Mouse (Mus musculus) right cerebral cortex, postnatal 4 days (tissue): ENCODE measurements around the gene Gpbar1.
"Not testable (repeated sequence)": the region's sequence is repeated elsewhere in the genome, so short reads cannot be mapped to it uniquely, and the experiment has no call there.

Experiments used
- DNase-seq: peaks from one replicate; pipeline ENCODE4 v3.0.0-alpha.2; 2022

Gene Gpbar1

GRCm38 (mm10) chr1:74297269-74297668 lies 18.9 kb downstream of the Gpbar1 start:
- no peak for DNase-seq

- no peak for DNase-seq
Observed at GRCm38 (mm10) chr1:74298157-74298750, 19.9 kb downstream of the Gpbar1 start.

DNA sequence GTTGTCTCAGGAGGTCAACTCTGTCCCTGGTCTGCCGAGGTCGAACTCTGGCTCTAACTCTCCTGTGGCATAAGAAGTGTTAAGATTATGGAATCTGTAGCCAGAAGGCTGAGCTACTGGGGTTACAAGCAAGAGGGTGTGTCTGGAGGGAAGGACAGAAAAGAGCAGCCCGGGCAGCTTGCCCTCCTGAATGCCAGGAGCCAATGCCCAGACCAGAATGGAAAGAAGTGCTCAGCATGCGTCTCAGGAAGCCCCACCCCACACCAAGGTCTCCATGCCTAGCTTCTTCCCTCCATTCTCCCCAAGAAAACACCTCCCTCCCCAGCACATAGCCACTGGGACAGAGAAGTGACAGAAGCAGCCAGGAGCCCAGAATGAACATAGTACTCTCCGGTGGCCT lies 20.6 kb downstream of the Gpbar1 start:
- DNase-seq, result no peak

DNA sequence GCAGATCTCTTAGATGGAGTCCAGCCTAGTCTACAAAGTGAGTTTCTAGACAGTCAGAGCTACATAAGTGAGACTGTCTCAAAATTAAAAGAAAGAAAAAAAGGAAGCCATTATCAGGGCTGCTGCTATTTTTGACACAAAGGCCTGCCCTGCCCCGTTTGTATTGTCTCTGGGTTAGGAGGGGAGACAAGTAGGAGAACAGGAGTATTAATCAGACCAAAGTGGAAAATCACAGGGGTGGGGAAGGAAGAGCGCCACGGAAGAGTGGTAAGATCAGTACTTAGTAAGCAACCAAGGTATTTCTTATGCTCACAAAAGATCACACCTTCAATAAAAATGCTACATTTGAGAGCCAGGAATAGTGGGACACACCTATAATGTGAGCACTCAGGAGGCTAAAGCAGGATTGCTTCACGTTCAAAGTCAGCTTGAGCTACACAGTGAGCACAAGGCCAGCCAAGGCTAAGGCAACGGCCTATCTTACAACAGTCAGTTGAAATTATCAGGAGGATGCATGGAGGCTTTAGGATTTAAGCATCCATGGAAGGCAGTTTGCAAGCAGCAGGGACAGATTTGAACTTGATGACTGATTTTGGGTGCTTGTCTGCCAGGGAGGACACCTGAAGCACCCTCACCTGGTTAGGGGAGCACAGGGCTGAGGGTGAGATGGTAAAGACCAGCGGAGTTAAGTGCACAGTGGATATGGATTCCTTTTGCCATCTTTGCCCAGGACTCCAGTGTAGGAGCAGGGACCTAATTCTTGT lies 22.2 kb downstream of the Gpbar1 start:
- DNase-seq, result no peak

GRCm38 (mm10) chr1:74302229-74302628 lies 23.9 kb downstream of the Gpbar1 start:
- DNase-seq, result no peak

- DNase-seq, result no peak
Observed at GRCm38 (mm10) chr1:74302835-74303234, 24.5 kb downstream of the Gpbar1 start.

GRCm38 (mm10) chr1:74303509-74304338 lies 25.4 kb downstream of the Gpbar1 start:
- peak; percentile 47 for DNase-seq

DNA sequence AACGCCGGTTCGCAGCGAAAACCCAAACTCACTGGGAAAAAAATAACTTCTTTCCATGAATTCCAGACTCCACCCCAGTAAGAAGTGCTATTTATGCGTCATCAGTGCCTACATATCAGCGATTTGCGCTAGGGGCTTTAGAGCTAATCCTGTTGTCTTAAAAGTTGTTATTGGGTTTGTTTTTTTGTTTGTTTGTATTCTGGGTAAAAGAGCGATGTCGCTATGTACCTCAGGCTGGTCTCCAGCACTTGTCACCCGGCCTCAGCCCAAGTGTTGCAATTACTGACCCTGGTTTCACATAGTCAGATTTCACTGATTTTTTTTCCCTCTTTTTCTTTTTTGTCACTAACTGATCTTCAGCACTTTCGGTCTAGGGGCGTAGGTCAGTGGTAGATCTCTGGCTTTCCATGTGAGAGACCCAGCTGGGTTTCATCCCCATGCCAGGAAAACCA lies 26.0 kb downstream of the Gpbar1 start:
- no peak for DNase-seq

- no peak for DNase-seq
Observed at GRCm38 (mm10) chr1:74304946-74305345, 26.6 kb downstream of the Gpbar1 start.

- DNase-seq, result no peak
Observed at GRCm38 (mm10) chr1:74305522-74305921, 27.2 kb downstream of the Gpbar1 start, which contains the start of gene Tmbim1. Gene Tmbim1, minus strand, starts transcription at chr1:74305622.

- DNase-seq, result no peak
Observed at GRCm38 (mm10) chr1:74307146-74307545, 28.8 kb downstream of the Gpbar1 start.

DNA sequence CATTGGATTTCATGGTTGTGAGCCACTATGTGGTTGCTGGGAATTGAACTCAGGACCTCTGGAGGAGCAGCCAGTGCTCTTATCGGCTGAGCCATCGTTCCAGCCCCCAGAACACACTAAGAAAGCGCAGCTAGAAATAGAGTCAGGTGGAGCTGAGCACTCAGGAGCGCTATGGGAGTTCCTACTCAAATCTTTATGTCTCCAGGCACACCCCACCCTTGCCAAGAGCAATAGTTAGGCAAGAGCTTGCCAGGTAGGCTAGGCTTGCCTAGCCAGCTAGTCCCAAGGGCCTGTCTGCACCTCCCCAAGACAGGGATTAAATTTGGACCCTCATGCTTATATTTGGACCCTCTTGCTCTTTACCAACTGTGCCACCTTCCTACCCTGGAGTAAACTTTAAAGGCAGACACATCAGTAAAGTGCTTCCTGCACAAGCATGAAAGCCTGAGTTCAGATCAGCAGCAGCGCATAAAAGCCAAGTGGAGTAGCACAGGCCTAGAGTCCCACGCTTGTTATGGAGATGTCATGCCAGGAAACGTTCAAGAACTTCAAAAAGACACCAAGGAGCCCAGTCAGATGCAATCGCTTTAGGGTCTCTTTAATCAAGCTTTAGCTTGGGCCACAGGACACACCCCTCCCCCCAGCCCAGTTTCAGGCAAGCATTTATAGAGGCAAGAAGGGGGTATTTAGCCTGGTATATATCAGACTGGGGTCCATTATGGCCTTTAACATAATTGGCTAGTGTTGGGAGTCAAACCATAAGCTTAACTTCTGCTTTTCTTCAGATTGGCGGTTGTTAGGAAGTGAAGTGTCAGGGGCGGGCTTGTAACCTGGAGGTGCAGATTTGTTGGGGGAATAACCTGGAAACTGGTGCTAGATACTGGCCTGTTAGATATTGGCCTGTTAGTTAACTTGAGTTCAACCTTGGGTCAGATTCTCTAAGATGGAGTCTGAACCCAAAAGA lies 29.9 kb downstream of the Gpbar1 start:
- DNase-seq, result no peak

DNA sequence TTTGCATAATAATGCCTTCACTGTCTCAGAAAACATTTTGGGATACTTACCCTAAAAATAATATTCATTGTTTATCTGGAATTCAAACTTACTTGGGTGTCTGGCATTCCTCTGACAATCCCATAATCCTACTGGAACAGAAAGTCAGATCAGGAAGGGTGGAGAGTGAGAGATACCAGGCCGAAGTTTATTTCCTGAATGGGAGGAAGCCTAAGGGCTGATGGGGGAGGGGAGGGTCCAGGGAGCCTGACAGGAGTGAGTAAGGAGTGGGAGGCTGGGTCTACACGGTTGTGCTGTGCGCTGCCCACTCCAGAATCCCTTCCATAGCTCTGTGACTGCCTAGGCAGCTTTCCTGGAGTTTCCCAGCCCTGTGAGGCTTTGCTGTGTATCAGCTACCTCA lies 31.4 kb downstream of the Gpbar1 start:
- DNase-seq, result no peak

DNA sequence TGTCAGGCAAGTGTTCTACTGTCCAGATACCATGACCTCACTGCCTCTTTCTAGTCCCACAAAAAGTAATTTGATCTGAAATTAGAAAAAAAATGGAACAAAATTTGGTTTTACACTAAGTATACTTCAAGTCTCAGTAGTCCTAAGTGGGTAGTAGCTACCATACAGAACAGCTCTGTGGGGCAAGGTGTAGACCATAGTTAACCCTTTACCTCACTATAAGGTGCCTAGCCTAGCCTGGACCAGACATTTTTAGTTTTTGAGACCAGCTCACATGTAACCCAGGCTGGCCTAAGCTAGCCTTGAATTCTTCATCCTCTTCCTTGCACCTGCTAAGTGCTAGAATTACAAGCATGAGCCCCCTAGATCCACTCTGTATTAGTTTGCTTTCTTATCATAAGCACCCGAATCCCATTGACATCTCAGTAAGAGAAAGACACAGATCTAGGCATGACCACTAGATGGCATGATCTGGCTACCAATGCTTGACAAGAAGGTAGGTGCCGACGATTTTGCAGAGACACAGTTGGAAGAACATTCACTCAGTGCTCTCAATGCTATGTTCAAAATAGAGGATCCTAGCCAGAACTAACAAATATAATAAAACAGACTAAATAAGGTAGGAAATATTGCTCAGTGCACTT lies 34.8 kb downstream of the Gpbar1 start:
- DNase-seq, result peak; percentile 34

GRCm38 (mm10) chr1:74314796-74315195 lies 36.4 kb downstream of the Gpbar1 start:
- no peak for DNase-seq

DNA sequence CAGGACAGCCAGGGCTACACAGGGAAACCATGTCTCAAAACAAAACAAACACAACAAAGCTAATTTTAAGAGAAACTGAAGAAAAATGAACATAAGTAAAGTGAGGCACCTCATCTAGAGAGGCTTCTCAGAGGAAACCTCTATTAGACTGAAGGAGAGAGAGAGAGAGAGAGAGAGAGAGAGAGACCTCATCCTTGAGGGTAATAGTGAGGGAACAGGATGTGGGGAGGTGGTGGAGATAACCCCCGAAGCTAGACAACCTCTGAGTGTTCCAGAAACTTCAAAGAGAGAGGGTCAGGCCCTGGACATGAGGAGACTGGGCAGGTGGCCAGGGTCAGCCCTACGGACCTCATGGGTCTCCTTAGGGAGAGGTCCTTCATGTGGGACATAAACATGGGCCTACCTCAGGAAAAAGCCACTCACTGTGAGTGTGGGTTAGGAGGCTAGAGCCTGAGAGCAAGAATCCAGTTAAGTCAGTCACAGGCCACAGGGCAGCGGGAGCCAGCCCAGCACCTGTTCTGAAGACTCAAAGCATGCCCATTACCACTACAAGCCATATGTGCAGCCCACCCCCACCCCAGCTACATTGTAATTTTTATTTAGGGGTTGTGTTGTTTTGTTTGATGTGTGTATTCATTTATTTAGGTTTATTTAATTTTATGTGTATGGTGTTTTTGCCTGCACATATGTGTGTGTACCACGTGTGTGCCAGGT lies 37.9 kb downstream of the Gpbar1 start:
- no peak for DNase-seq

- no peak for DNase-seq
Observed at GRCm38 (mm10) chr1:74318711-74319110, 40.4 kb downstream of the Gpbar1 start.

GRCm38 (mm10) chr1:74321396-74321795 lies 43.0 kb downstream of the Gpbar1 start:
- no peak for DNase-seq

DNA sequence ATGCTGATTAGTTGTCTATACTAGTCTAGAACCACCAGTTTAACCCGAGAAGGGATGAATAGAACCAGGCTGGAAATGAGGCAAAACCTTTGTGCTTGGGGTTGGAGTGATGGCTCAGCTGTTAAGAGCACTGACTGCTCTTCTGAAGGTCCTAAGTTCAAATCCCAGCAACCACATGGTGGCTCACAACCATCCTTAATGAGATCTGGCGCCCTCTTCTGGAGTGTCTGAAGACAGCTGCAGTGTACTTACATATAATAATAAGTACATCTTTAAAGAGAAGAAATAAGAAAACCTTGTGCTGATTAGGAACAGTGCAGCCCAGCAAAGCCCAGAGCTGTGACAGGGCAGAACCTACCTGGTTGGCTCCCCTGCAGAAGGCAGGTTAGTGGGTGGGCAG lies 48.6 kb downstream of the Gpbar1 start:
- DNase-seq, result not testable (repeated sequence)
